Mouse (Mus musculus): ENCODE data around the gene Ptprd.

DNA sequence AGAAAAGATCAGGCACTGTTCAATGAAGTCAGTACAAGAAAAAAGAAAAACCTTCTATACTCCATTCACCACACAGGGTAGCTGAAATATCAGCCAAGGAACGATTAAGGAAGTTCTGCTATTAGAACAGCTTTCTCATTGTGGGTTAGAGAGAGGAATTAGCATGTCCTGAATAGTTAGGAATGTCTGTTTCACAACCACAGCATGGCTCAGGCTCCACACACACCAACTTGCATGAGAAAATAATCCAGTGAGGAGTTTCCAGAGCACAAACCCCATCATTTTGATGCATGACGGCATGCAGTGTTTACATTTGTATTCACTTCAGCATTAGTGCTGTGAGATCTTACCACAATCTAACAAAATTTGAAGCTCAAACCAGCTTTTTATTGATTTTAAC is 895.1 kb downstream of the Ptprd start:
- TF ChIP-seq CTCF (conservative IDR thresholded peaks at IDR 0.05; ENCODE audit: low read length) (no peak), POU5F1 (IDR thresholded peaks at IDR 0.05; ENCODE audit: borderline replicate concordance, low read length) (no peak)
